ENCODE assay signal across 15 mouse cellular contexts in genomic region chr13:103205191-103205590, GRCm38 (mm10).
"Had no signal": no experiment of that assay in that cellular context is flagged by ENCODE, and none has a peak within 500 bp of the region (broad histone marks: within the 10 kb centered on the region; RNA-seq: fewer than 3 reads in every experiment).

No protein-coding gene starts in this region.

- H3K4me3 ChIP-seq: neural tube, embryonic 13.5 days; neural tube, embryonic 15.5 days; stomach, embryonic 15.5 days had no signal

- H3K4me1 ChIP-seq: neural tube, embryonic 13.5 days; stomach, embryonic 15.5 days had no signal

- H3K36me3 ChIP-seq: neural tube, embryonic 13.5 days; neural tube, embryonic 15.5 days; stomach, embryonic 15.5 days had no signal

- DNase-seq: retina, postnatal 1 day; right cerebral cortex, adult 18-20 months; right cerebral cortex, postnatal 14 days; right cerebral cortex, postnatal 25 days; right cerebral cortex, postnatal 4 days; spleen, adult 18-20 months; thymus, adult 18-20 months; thymus, adult 2 months; thymus, postnatal 14 days; thymus, postnatal 25 days; thymus, postnatal 36 days; thymus, postnatal 4 days had no signal

- H3K4me2 ChIP-seq: neural tube, embryonic 13.5 days; neural tube, embryonic 15.5 days; stomach, embryonic 15.5 days had no signal

- H3K9me3 ChIP-seq: neural tube, embryonic 13.5 days; neural tube, embryonic 15.5 days; stomach, embryonic 15.5 days had no signal

- H3K27me3 ChIP-seq: neural tube, embryonic 13.5 days; neural tube, embryonic 15.5 days; stomach, embryonic 15.5 days had no signal

- H3K9ac ChIP-seq: neural tube, embryonic 13.5 days; neural tube, embryonic 15.5 days; stomach, embryonic 15.5 days had no signal

- H3K27ac ChIP-seq: neural tube, embryonic 13.5 days; neural tube, embryonic 15.5 days; stomach, embryonic 15.5 days had no signal
